Mouse (Mus musculus): ENCODE results near the gene Elovl6.
A peak's percentile ranks its signal among the peaks of the same experiment; 100 is the strongest.

- TF ChIP-seq CTCF (IDR thresholded peaks at IDR 0.05 in 2 of 3, conservative IDR thresholded peaks at IDR 0.05 in 1 of 3; ENCODE audit: control insufficient read depth in 1 of 3, insufficient read depth in 1 of 3, low read depth in 2 of 3, low read length in 3 of 3, poor library complexity in 1 of 3, severe bottlenecking in 1 of 3), result peak; percentile 53 to 69 (median 54)
- no peak for TF ChIP-seq CHD2 (IDR thresholded peaks at IDR 0.05; ENCODE audit: low read length)
- no peak for TF ChIP-seq CHD1 (IDR thresholded peaks at IDR 0.05; ENCODE audit: low read depth, low read length)
- no peak; the same call in 1 of the 2 replicates for TF ChIP-seq TAL1 (IDR thresholded peaks at IDR 0.05; ENCODE audit: low read length)
These were observed 151.0 kb downstream of the Elovl6 start for GRCm38 (mm10) chr3:129683060-129683679.

All from MEL (cell line).